Mouse (Mus musculus): ENCODE measurements around the gene Senp1. TPM values are rescaled to one million over a fixed set of nuclear protein-coding genes. Genes with fewer than 3 reads are reported as not detected.

Senp1 gene
- polyA plus RNA-seq, 1 experiment: 12.7 TPM

DNA sequence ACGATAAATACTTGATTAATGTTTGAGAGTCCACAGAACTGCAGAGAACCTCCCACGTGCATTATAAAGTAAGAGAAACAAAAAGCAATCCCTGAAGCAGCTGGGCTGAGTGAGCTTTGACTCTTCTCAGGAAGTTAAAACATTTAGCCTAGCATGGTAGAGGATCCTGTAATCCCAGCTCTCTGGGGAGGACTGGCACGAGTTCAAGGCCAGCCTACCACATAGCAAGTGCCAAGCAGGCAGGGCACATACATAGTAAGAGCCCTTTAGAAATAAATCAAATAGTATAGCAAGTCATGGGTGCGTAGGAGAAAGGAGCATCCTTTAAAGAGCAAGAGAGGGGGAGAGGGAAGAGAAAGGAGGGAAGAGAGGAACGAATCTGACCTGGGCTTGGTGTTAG, 27.7 kb downstream of the Senp1 start:
- no peak for DNase-seq (ENCODE audit: extremely low spot score in 1 of 2, low spot score in 1 of 2)

DNA sequence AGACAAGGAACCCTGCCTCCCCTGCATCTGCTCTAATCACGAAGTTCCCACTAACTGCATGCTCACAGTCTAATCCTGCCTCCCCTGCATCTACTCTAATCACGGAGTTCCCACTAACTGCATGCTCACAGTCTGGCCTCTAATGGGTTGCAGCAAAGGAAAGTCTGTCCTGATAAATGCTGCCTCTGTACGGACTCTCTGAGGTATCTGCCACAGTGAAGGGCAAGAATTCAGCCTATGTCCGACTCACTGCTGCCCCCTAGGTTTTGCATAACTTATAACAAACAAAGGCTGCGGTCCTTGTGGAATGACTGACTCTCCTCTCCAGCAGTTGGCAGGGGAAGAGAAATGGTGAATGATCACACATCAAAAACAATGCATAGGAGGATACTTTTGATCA, 38.3 kb downstream of the Senp1 start:
- peak in 1 of 2 experiments; percentile 63 for DNase-seq (ENCODE audit: extremely low spot score in 1 of 2, low spot score in 1 of 2)

DNA sequence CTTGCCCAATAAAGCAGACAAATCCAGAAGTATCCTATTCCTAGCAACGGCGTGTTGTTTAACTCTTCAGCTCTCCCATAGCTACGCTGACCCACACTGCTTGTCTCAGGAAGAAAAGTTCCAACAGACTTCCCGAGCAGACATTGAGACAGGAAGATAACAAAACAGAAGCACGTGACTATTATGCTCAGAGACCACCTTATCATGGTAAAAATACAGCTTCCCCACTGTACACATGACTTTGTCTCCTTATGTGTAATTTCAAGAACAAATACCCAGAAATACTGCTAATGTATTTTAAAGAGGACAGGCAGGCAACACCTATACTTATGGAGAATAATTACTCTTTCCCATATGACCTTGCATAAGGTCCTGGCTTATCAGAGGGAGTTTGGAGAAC, 41.9 kb downstream of the Senp1 start:
- DNase-seq (ENCODE audit: extremely low spot score in 1 of 2, low spot score in 1 of 2): no peak

DNA sequence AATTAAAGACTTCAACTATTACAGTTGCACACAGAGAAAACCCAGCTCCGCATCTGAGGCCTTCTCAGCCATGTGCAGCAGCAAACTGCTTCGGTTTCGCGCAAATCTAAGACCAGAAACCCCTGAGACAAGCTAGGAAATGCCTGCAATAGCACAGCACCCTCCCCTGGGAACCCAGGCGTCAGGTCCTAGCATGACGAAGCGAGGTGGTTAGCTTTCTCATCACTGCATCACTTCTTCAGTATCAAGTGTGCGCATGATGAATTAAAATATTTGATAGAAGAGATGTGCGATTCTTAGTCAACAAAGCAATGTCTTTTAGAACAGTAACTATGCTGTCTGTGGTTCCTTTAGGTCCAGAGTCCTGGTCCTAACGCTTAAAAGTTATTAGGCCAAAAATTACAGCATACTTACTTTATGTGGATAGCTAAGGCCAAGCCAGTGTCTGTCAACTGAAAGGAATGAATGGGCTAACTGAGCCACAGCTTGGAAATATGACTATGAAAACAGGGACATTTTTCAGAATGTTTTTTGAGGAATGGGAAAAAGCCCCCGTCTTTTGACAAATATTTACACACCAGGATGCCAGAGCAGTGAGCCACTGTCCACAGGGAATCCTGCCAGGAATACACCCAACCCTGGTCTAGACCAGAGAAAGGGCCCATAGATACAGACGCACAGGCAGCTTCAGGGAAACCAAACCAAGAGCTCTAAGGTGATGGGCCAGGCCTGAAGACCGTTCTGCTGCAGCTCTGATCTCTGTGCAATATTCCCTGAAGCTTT, 44.4 kb downstream of the Senp1 start:
- no peak for DNase-seq (ENCODE audit: extremely low spot score in 1 of 2, low spot score in 1 of 2)

DNA sequence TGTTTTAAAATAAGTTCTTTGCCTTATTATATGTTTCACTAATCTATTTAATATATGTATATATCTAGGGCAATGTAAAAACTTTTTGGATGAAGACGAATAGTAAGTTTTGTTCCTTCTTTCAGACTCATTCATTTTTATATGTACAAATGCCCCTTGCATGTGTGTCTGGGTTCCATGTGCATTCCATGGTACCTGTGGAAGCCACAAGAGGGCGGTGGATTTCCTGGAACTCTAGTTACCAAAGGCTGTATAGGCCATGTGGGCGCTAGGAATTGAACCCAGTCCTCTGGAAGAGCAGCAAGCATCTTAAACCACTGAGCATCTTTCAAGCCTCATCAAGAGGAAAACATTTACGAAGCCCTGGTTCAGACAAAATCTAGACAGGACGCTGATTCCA, 49.2 kb downstream of the Senp1 start:
- DNase-seq (ENCODE audit: extremely low spot score in 1 of 2, low spot score in 1 of 2): no peak

DNA sequence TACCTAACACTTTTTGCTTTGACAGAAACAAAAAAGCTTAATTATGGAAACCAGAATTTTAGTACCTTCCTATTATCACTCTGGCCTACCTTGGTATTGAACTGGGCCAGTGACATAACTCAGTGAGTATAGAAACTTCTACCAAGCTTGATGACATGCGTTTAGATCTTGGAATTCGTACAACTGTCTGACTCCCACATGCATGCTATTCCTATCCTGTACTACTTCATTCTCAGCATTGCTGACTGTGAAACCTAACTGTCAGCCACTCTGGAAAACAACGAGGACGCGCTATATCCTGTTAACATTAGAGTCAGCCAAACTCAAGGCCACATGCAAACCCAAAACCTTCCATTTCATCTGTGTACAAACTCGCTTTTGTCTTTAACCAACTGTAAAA, 49.6 kb downstream of the Senp1 start:
- DNase-seq (ENCODE audit: extremely low spot score in 1 of 2, low spot score in 1 of 2): peak in 1 of 2 experiments; percentile 28

DNA sequence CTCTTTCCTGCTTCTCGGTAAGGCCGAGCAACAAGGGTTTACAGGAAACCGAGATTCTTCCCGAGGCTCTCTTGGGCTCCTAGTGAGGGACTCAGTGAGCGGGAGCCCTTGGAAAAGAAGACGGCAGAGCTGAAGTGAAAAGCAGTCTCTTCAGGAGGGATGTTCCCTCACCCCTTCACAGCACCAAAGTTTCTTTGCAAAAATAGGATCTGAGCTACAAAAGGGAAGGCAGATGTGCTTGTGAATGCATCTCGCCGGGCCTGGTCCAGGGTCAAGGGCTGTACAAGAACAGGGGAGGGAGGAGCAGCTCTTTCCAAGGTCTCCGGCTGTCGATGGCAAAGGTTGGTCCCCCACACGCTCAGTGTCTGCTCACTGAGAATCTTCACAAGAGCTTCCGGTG, 51.0 kb downstream of the Senp1 start:
- no peak for DNase-seq (ENCODE audit: extremely low spot score in 1 of 2, low spot score in 1 of 2)

DNA sequence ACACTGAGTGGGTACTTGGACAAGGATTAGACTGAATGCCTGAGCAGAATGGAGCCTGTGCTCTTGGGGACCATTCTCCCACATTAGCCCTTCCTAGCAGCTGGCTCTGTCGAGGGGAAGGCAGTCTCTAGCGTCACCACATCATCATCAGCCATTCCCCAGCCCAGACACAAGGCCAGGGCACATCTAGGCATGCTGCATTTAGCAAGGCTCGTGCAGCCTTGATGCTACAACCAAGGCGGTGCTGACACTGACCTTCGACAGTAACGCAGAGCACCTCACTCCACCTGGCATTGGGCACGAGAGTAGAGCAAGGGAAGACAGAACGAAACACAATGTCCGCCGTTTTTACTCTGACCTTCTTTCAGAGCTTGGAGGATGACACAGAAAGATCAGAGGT, 53.9 kb downstream of the Senp1 start:
- no peak for DNase-seq (ENCODE audit: extremely low spot score in 1 of 2, low spot score in 1 of 2)

DNA sequence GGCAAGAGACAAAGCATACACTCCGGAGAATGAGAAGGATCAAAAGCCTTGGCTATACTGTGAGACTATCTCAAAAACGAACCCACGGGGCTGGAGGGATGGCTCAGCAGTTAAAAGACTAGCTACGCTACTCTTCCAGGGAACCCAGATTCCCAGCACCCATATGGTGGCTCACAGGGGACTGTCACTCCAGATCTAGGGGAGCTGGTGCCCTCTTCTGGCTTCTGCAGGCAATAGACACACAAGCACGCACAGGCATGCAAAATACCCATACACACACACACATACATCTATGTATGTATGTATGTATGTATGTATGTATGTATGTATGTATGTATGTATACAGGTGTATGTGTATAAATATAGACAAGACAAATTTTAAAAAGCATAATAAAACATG, 57.0 kb downstream of the Senp1 start:
- DNase-seq (ENCODE audit: extremely low spot score in 1 of 2, low spot score in 1 of 2): no peak

DNA sequence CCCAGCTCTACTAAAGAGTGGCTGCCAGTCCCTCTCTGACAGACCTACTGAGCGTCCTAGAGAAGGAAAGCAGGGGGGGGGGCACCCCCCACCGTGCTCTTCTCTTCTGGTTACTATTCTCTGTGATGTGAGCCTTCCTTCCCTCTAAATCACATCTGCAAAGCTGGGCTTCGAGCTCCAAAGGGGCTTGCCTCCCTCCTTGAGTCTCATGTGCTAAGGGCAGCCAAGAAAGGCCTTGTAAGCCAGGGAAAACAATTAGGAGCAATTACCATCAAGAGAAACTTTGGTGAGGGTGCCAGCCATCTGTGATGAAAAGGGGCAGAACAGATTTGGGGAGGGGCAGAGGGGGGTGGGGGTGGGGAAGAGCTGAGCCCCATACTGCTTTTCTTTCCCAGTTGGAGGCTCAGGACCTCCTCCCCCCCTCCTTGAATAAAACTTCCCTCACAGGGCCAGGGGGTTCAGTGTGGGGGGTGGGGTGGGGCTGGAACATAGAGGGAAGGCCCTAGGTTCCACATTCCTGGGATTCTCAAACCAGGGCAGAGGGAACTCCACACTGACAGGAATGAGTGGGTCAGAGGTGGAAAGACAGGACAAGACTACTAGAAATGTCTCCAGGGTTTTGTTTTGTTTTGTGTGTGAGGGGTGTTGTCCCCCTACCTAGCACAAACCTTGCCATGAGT, 58.3 kb downstream of the Senp1 start:
- no peak for DNase-seq (ENCODE audit: extremely low spot score in 1 of 2, low spot score in 1 of 2)

DNA sequence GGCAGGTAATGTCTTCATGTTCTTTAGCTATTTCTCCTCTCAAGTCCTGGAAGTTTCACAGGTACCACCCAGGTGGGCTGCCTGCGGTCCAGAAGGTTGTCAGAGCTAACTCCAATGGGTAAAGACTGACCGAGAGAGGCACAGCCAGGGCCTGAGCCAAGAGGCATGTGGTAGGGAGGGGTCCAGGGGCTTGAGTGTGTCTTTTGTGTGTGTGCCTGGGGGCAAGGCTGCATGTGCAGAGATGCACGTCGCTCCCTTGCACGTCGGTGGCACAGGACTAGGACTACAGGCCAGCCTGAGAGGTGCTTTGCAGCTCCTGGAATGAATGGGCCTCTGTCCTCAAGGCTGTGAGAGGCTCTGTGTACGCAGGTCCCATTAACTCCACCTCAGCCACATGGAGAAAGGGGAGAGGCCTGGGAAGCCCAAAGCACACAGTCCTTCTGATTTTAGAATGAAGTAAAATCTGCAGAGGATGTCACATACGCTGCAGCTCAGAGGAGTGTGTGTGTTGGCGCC, 60.3 kb downstream of the Senp1 start:
- no peak for DNase-seq (ENCODE audit: extremely low spot score in 1 of 2, low spot score in 1 of 2)

DNA sequence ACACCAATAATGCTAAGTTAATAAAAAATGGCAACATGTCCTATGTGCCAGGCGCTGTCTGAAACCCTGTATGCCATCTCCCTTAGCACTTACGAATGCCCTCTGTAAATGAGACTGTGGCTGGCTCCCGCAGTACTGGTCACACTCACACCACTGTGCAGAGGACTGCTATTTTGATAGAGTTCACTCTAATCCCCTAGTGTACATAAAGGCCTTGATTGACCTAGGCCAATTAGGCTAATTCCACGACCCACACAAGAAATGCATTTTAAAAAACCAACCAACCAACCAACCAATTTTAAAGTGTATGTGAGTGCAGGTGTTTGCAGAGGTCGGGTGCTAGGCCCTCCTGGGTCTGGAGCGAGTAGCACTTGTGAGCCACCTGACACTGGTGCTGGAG, 63.7 kb downstream of the Senp1 start:
- DNase-seq (ENCODE audit: extremely low spot score in 1 of 2, low spot score in 1 of 2): no peak

DNA sequence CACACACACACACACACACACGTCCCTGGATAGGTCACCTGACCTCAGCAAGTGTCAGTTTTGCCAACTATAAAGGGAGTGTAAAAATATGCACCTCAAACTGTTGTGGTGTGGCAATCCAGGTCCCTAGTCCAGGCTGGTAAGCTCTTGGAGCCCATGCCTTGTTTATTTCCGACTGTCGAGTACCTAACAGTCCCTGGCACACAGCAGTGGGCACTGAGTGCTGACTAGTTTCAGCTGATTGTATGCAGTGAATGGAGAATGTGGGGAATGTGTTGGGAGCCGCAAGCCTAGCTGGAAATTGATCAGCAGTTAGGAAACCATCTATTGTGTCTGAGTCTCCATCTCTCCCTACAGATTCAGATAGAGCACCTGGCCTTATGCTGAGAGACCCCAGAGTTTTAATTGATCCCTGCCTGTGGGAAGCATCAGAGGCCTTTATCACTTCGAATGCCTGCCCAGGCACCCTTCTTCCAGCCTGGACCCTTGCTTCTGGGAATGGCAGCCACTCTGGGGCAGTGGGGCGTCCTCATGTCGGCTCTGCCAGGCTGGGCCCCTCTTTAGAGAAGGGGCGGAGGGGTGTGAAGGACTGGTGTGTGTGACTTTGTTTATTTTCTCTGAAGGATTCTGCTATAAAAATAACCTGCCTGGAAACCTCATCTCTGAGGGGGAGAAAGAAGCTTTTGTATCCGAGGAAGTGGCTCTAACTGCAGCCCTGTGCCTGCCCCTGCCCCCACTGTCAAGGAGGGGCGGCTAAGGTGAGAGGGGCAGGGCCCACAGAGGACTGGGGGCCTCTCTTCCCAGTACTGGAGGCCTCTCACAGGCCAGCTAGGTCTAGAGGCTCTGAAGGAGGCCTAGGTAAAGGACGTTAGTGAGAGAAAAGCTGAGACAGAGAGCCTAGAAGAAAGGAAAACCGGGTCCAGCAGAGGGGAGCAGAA, 66.3 kb downstream of the Senp1 start:
- DNase-seq (ENCODE audit: extremely low spot score in 1 of 2, low spot score in 1 of 2): no peak

DNA sequence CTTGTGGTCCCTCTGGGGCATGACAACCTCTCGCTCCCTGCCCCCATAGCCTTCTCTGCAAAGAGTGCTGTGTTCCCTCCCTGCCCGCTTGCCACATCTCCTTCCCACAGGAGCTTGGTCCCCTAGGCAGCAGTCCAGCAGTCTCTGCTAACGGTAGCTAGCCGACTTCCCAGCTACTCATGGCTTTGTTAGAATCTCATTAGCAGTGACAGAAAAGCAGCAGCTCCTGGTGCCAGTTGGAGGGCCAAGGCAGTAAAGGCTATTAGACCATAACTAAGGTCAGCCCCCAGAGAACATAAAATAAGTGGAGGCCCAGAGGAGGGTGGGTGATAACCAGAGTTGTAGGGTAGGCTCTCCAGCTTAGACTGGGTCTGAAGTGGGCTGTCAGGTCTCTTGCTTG, 67.9 kb downstream of the Senp1 start:
- peak in 1 of 2 experiments; percentile 25 for DNase-seq (ENCODE audit: extremely low spot score in 1 of 2, low spot score in 1 of 2)

DNA sequence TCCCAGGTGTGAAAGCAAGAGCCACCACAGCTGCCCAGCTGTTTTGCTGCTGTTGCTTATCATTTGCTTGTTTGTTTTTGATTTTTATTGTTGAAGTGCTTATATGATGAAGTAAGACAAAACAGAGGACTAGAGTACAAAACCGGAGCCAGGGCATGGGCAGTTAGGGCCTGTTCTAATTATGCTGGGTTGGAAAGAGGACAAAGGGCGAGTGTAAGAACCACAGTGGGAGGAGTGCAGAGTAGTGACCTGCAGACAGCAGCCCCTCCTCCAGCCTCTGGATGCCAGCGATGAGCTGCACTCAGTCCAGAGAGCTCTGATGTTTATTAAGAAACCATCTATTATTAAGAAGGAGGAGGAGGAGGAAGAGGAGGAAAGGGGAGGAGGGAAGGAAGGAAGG, 70.4 kb downstream of the Senp1 start:
- no peak for DNase-seq (ENCODE audit: extremely low spot score in 1 of 2, low spot score in 1 of 2)

DNA sequence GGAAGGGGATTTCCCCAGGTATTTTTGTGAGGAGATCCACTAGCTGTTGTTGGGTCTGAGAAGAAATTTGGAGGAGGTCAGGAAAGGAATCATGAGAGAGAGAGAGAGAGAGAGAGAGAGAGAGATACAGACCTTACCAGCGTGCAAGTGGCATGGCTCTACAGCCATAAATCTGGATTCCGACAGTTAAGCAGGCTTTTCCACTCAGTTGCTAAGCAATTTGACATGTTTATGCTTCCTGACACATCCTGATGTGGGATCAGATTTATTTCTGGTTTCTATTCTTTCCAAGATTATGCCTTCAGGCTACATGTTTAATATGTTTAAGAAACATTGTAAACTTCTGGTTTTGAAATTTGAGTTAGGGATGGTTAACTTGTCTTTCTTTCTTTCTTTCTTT, 71.7 kb downstream of the Senp1 start:
- DNase-seq (ENCODE audit: extremely low spot score in 1 of 2, low spot score in 1 of 2): no peak

DNA sequence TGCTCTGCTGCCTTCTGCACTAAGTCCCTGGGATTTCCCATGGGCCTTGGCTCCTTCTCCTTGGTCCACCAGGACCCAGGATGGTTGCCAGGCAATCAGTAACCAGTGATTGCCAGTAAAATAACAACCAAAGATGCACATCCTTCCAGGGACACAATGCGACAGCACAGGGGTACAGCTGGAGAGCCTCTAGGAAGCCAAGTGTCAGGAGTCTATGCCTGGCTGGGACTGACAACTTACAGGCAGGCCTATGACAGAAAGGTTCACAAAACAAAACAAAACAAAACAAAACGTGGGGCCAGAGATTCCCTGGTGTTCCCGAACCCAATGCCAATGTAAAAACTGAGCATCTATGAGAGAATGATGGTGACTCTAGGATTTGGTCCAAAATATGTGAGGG, 74.5 kb downstream of the Senp1 start:
- no peak for DNase-seq (ENCODE audit: extremely low spot score in 1 of 2, low spot score in 1 of 2)

DNA sequence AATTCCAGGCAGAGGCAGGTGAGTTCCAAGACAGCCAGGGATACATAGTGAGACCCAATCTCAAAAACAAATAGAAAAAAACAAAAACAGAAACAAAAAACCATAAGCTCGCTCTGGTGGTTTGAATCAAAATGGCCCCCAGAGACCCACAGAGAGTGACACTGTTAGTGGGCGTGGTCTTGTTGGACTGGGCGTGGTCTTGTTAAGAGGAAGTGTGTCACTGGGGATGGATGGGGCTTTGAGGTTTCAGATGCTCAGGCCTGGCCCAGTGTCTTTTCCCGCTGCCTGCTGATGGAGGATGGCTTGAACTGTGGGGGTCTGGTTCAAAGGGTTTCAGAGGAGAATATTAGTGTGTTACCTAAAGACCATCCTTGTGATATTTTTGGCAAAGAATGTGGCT, 75.6 kb downstream of the Senp1 start:
- DNase-seq (ENCODE audit: extremely low spot score in 1 of 2, low spot score in 1 of 2): no peak

DNA sequence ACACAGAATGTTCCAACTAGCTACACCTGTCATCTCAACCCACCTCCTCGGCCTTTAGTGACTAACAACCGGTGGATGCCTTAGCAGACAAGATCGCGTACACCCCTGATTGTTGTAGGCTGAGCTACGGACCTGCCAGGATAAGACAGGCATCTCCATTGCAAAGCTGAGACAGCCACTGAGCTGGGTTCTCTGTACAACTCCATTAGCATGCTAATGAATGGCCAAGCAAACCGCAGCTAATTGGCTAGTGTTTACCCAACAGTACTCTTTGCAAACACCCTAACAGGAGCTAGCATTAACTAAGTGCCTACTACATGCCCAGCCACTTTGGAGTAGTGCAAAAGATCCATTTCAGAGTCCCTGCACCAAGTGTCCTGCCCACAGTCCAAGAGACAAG, 80.7 kb downstream of the Senp1 start:
- DNase-seq (ENCODE audit: extremely low spot score in 1 of 2, low spot score in 1 of 2): no peak

DNA sequence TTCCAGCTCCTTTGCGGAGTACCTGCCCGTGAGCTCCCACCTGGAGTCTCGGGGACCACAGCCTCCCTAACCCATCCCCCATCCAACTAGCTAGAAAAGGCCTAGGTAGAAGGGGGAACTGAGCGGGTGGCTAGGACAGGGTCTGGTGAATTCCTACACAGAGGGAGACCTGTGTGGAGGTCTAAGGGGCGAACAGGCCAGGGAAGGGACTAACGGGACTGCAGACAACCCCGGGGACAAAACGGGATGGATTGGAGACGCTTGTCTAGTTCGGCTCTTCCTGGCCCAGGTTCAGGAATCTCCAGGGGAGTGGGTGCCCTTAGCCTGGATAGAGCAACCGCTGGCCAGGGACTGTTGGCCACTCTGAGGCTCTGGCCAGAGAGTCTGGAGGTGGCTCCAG, 88.4 kb downstream of the Senp1 start:
- DNase-seq (ENCODE audit: extremely low spot score in 1 of 2, low spot score in 1 of 2): no peak

DNA sequence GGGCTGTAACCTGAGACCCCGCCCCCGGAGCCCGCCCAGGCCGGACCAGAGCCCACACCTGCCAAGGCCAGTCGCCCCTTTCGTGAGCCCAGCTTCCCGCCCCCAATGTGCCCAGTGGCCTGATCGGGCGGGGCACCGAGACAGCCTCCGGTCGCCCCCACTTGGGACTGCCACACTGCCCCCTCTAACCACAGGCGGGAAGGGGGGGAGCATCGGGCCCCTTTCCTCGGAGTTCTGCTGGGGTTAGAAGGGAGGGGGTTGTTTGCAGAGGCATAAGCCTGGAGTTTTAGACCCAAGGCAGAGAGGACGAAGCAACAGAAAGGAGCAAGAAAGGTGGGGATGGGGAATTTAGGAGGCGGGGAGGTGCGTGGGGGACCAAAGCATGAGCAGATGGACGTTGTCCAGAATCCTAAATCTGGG, 88.8 kb downstream of the Senp1 start:
- DNase-seq (ENCODE audit: extremely low spot score in 1 of 2, low spot score in 1 of 2): no peak

Measured in frontal cortex, adult 2 months (tissue).